Mouse (Mus musculus) frontal cortex, adult 2 months (tissue): ENCODE measurements around the gene Gm7694. TPM values are rescaled to one million over a fixed set of nuclear protein-coding genes. Genes with fewer than 3 reads are reported as not detected.
A peak's percentile ranks its signal among the peaks of the same experiment; 100 is the strongest.

Experiments
- DNase-seq, 2 experiments: peaks; one replicate each; pipeline ENCODE4 v3.0.0; 2022; ENCODE audit warnings: low spot score in 1 of 2; ENCODE audit errors: extremely low spot score in 1 of 2
- polyA plus RNA-seq: library from polyadenylated mRNA; depleted of rRNA; stranded (reverse); fragments of >200 nt; gene quantifications from 2 replicates; pipeline ENCODE4 v1.2.3, GENCODE M21; 2012; rRNA removed

The Gm7694 gene
- polyA plus RNA-seq, 1 experiment, result 6.2 TPM

- peak; percentile 28 to 85 for DNase-seq
Observed at GRCm38 (mm10) chr1:170292239-170292951, 13.7 kb downstream of the Gm7694 start.

- no peak for DNase-seq
Observed at GRCm38 (mm10) chr1:170282415-170283129, 23.6 kb downstream of the Gm7694 start.

- no peak for DNase-seq
Observed at GRCm38 (mm10) chr1:170277016-170277415, 29.1 kb downstream of the Gm7694 start, which contains the start of gene Sh2d1b1. TSS of gene Sh2d1b1 (plus strand) at chr1:170277320.

GRCm38 (mm10) chr1:170273252-170273651, 32.9 kb downstream of the Gm7694 start:
- no peak for DNase-seq

GRCm38 (mm10) chr1:170270696-170271095, 35.4 kb downstream of the Gm7694 start:
- no peak for DNase-seq

GRCm38 (mm10) chr1:170270281-170270680, 35.9 kb downstream of the Gm7694 start:
- no peak for DNase-seq

GRCm38 (mm10) chr1:170255560-170255910, 50.6 kb downstream of the Gm7694 start:
- peak; percentile 81 to 91 for DNase-seq

GRCm38 (mm10) chr1:170254893-170255559, 51.1 kb downstream of the Gm7694 start:
- DNase-seq, result no peak

Other genes with a start within 250 kb of the Gm7694 start
- 4.8 and 5.9 TPM in 2 replicates for gene Ddr2, start 195.6 kb downstream of the Gm7694 start, polyA plus RNA-seq
- gene Uap1, start 131.4 kb downstream of the Gm7694 start, polyA plus RNA-seq, result 42.6 and 43.6 TPM in 2 replicates
- 75.1 and 75.6 TPM in 2 replicates for gene Uhmk1, start 90.9 kb downstream of the Gm7694 start, polyA plus RNA-seq
- gene Sh2d1b2, start 73.6 kb downstream of the Gm7694 start, polyA plus RNA-seq, result 0.04 TPM in 1 of 2 replicates, not detected in the other
- 0.06 TPM in 1 of 2 replicates, not detected in the other for gene Sh2d1b1, start 29.0 kb downstream of the Gm7694 start, polyA plus RNA-seq
- gene Spata46, start 2.5 kb upstream of the Gm7694 start, polyA plus RNA-seq, result not detected in 2 replicates